Mouse (Mus musculus): ENCODE measurements around the gene Cd80.

GRCm38 (mm10) chr16:38440403-38440802 is 15.0 kb upstream of the Cd80 start:
- TF ChIP-seq POLR2A (IDR thresholded peaks at IDR 0.05; ENCODE audit: control insufficient read depth in 1 of 2, insufficient read depth in 1 of 2, low read depth in 1 of 2, low read length in 2 of 2, poor library complexity in 1 of 2) (no peak), CTCF (IDR thresholded peaks at IDR 0.05 in 2 of 3, conservative IDR thresholded peaks at IDR 0.05 in 1 of 3; ENCODE audit: control insufficient read depth in 1 of 3, insufficient read depth in 1 of 3, low read depth in 2 of 3, low read length in 3 of 3, poor library complexity in 1 of 3, severe bottlenecking in 1 of 3) (no peak)
